Mouse (Mus musculus): ENCODE data around the gene Fam102b. TPM values are rescaled to one million over a fixed set of nuclear protein-coding genes. Genes with fewer than 3 reads are reported as not detected.

Fam102b gene
- 8.2 TPM for polyA plus RNA-seq (2012; fragmentation: generic; extraction: Trizol)
- long read RNA-seq, experiment 1, partial matches to known transcripts, result 2 of 10 reads
- long read RNA-seq, experiment 1, other reads (novel, unspliced or antisense), result 8 of 10 reads
- long read RNA-seq, experiment 2, partial matches to known transcripts, result 5 of 8 reads
- long read RNA-seq, experiment 2, other reads (novel, unspliced or antisense), result 3 of 8 reads

DNA sequence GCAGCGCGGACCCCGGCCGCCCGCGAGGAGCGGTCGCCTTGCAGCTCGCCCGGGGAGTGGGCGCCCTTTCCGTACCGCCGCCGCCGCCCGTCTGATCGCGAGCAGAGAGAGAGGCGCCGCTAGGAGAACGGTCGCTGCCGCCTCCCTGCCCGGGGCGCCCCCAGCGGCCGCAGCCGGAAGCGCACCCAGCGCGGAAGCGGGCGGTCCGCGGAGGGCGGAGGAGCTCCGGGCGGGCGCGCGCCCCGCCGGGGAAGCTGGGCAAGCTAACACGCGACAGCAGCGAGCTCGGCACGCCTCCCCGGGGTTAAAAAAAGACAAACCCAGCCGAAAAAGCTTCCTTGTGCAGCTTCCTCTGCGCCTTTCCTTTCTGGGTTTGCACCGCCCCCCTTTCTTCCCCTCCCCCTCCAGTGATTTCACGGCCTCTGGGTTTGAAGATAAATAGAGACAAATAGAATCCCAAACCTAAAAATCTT, at the start of gene Fam102b:
Gene Fam102b (minus strand): TSS at position 93 of the 473 bp plus-strand sequence.
- H3K27me3 ChIP-seq (ENCODE audit: control insufficient read depth, insufficient read depth, insufficient read length), result no peaks in the 10 kb centered on the region
- H3K79me3 ChIP-seq (ENCODE audit: low read depth), result peaks cover 11% of the 10 kb centered on the region
- H3K79me2 ChIP-seq (ENCODE audit: control insufficient read depth, insufficient read depth), result peaks cover 38% of the 10 kb centered on the region
- H3K4me3 ChIP-seq (ENCODE audit: insufficient read depth, poor library complexity, severe bottlenecking), result peak within 1 kb of the TSS; percentile 52
- peak within 1 kb of the TSS; percentile 85 for H3ac ChIP-seq (ENCODE audit: control insufficient read depth, insufficient read length, low read depth)
- peaks cover 9% of the 10 kb centered on the region for H3K36me3 ChIP-seq (ENCODE audit: control insufficient read depth, insufficient read depth)
- peak; percentile 96 for TF ChIP-seq CTCF (IDR thresholded peaks at IDR 0.05; ENCODE audit: control insufficient read depth, insufficient read depth, insufficient read length)
- peak; percentile 79 for TF ChIP-seq MAX (IDR thresholded peaks at IDR 0.05)
- no peak for TF ChIP-seq USF1 (IDR thresholded peaks at IDR 0.05; ENCODE audit: low read depth)
- no peak for TF ChIP-seq MYOG (IDR thresholded peaks at IDR 0.05; ENCODE audit: control insufficient read depth, extremely low read depth, insufficient read length)
- TF ChIP-seq FOSL1 (IDR thresholded peaks at IDR 0.05; ENCODE audit: insufficient read depth, low read length, poor library complexity, severe bottlenecking), result no peak
- no peak for TF ChIP-seq CEBPB (IDR thresholded peaks at IDR 0.05; ENCODE audit: low read depth)
- no peak for TF ChIP-seq MYOD1 (IDR thresholded peaks at IDR 0.05; ENCODE audit: control insufficient read depth, insufficient read length, low read depth)

- TF ChIP-seq CTCF (IDR thresholded peaks at IDR 0.05; ENCODE audit: control insufficient read depth, insufficient read depth, insufficient read length) (peak; percentile 17), MAX (IDR thresholded peaks at IDR 0.05) (no peak)
- Histone ChIP-seq H3K4me3 (ENCODE audit: insufficient read depth, poor library complexity, severe bottlenecking) (no peak overlapping the region), H3K36me3 (ENCODE audit: control insufficient read depth, insufficient read depth) (no peaks in the 10 kb centered on the region), H3ac (ENCODE audit: control insufficient read depth, insufficient read length, low read depth) (no peak overlapping the region), H3K27me3 (ENCODE audit: control insufficient read depth, insufficient read depth, insufficient read length) (no peaks in the 10 kb centered on the region), H3K79me3 (ENCODE audit: low read depth) (no peaks in the 10 kb centered on the region), H3K79me2 (ENCODE audit: control insufficient read depth, insufficient read depth) (no peaks in the 10 kb centered on the region)
Measured at GRCm38 (mm10) chr3:109062989-109063388, 35.6 kb upstream of the Fam102b start.

- Histone ChIP-seq H3K36me3 (ENCODE audit: control insufficient read depth, insufficient read depth) (no peaks in the 10 kb centered on the region), H3K4me3 (ENCODE audit: insufficient read depth, poor library complexity, severe bottlenecking) (no peak overlapping the region), H3K79me3 (ENCODE audit: low read depth) (no peaks in the 10 kb centered on the region), H3K79me2 (ENCODE audit: control insufficient read depth, insufficient read depth) (no peaks in the 10 kb centered on the region), H3K27me3 (ENCODE audit: control insufficient read depth, insufficient read depth, insufficient read length) (no peaks in the 10 kb centered on the region), H3ac (ENCODE audit: control insufficient read depth, insufficient read length, low read depth) (no peak overlapping the region)
- no peak for TF ChIP-seq MAX (IDR thresholded peaks at IDR 0.05)
- no peak for TF ChIP-seq USF1 (IDR thresholded peaks at IDR 0.05; ENCODE audit: low read depth)
- TF ChIP-seq MYOD1 (IDR thresholded peaks at IDR 0.05; ENCODE audit: control insufficient read depth, insufficient read length, low read depth), result no peak
- TF ChIP-seq MYOG (IDR thresholded peaks at IDR 0.05; ENCODE audit: control insufficient read depth, extremely low read depth, insufficient read length), result no peak
- TF ChIP-seq CEBPB (IDR thresholded peaks at IDR 0.05; ENCODE audit: low read depth), result no peak
- no peak for TF ChIP-seq CTCF (IDR thresholded peaks at IDR 0.05; ENCODE audit: control insufficient read depth, insufficient read depth, insufficient read length)
- TF ChIP-seq FOSL1 (IDR thresholded peaks at IDR 0.05; ENCODE audit: insufficient read depth, low read length, poor library complexity, severe bottlenecking), result no peak
Measured at GRCm38 (mm10) chr3:109062391-109062790, 35.0 kb upstream of the Fam102b start.

DNA sequence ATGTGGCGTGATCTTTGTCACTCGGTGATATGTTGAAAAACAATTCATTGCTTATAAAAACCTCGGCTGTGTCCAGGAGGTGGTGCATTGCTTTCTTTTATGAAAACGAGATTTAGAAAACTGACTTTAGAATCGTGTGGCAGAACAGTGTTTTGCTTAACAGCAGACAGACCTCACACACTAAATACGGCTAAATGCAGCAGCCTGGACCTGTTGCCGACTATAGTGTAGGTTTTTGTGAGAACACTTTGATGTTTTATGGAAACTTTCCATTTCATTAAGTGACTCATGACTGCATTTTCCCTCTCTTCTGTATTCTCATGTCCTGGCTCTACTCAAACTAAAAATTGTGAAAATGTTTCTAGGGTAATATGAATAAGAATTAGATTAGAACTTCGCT, 32.5 kb upstream of the Fam102b start:
- Histone ChIP-seq H3K4me3 (ENCODE audit: insufficient read depth, poor library complexity, severe bottlenecking) (no peak overlapping the region), H3ac (ENCODE audit: control insufficient read depth, insufficient read length, low read depth) (no peak overlapping the region), H3K27me3 (ENCODE audit: control insufficient read depth, insufficient read depth, insufficient read length) (no peaks in the 10 kb centered on the region), H3K79me3 (ENCODE audit: low read depth) (no peaks in the 10 kb centered on the region), H3K36me3 (ENCODE audit: control insufficient read depth, insufficient read depth) (no peaks in the 10 kb centered on the region), H3K79me2 (ENCODE audit: control insufficient read depth, insufficient read depth) (no peaks in the 10 kb centered on the region)
- no peak for TF ChIP-seq FOSL1 (IDR thresholded peaks at IDR 0.05; ENCODE audit: insufficient read depth, low read length, poor library complexity, severe bottlenecking)
- no peak for TF ChIP-seq CEBPB (IDR thresholded peaks at IDR 0.05; ENCODE audit: low read depth)
- no peak for TF ChIP-seq MYOD1 (IDR thresholded peaks at IDR 0.05; ENCODE audit: control insufficient read depth, insufficient read length, low read depth)
- no peak for TF ChIP-seq USF1 (IDR thresholded peaks at IDR 0.05; ENCODE audit: low read depth)
- no peak for TF ChIP-seq MAX (IDR thresholded peaks at IDR 0.05)
- TF ChIP-seq MYOG (IDR thresholded peaks at IDR 0.05; ENCODE audit: control insufficient read depth, extremely low read depth, insufficient read length), result no peak
- no peak for TF ChIP-seq CTCF (IDR thresholded peaks at IDR 0.05; ENCODE audit: control insufficient read depth, insufficient read depth, insufficient read length)

DNA sequence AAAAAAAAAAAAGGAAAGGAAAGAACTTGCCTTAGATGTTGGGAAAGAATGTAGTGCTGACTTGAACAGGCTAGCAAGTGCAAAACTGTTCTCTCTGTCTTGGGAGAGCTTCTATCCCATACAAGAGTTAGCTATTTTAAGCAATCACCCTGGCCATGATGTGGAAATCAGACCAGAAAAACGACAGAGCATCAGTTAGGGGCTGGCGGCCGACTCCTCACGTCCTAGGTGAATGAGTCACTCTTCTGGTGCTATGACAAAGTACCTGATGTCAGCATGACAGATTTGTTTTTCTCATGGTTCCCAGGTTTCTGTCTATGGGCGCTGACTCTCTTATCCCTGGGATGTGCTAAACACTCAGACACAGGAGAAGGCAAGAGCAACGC, 24.5 kb upstream of the Fam102b start:
- no peak overlapping the region for H3K4me3 ChIP-seq (ENCODE audit: insufficient read depth, poor library complexity, severe bottlenecking)
- TF ChIP-seq CEBPB (IDR thresholded peaks at IDR 0.05; ENCODE audit: low read depth), result no peak
- TF ChIP-seq MYOG (IDR thresholded peaks at IDR 0.05; ENCODE audit: control insufficient read depth, extremely low read depth, insufficient read length), result no peak
- no peak for TF ChIP-seq FOSL1 (IDR thresholded peaks at IDR 0.05; ENCODE audit: insufficient read depth, low read length, poor library complexity, severe bottlenecking)
- TF ChIP-seq USF1 (IDR thresholded peaks at IDR 0.05; ENCODE audit: low read depth), result no peak
- no peak for TF ChIP-seq MYOD1 (IDR thresholded peaks at IDR 0.05; ENCODE audit: control insufficient read depth, insufficient read length, low read depth)
- no peak for TF ChIP-seq MAX (IDR thresholded peaks at IDR 0.05)
- TF ChIP-seq CTCF (IDR thresholded peaks at IDR 0.05; ENCODE audit: control insufficient read depth, insufficient read depth, insufficient read length), result no peak
- no peaks in the 10 kb centered on the region for H3K79me2 ChIP-seq (ENCODE audit: control insufficient read depth, insufficient read depth)
- no peaks in the 10 kb centered on the region for H3K36me3 ChIP-seq (ENCODE audit: control insufficient read depth, insufficient read depth)
- no peaks in the 10 kb centered on the region for H3K27me3 ChIP-seq (ENCODE audit: control insufficient read depth, insufficient read depth, insufficient read length)
- H3K79me3 ChIP-seq (ENCODE audit: low read depth), result no peaks in the 10 kb centered on the region
- H3ac ChIP-seq (ENCODE audit: control insufficient read depth, insufficient read length, low read depth), result no peak overlapping the region
